Mouse (Mus musculus) v-Abl transformed pro-B cells (cell line): ENCODE measurements around the gene Afap1.

Experiments used
- in situ Hi-C, 2 experiments: fragments of 400-800 bp; cut with MboI; formaldehyde crosslinking; loops; one replicate each; pipeline ENCODE4 v1.15.1; 2025; ENCODE audit not compliant: unreplicated experiment in 2 of 2

Gene Afap1

DNA sequence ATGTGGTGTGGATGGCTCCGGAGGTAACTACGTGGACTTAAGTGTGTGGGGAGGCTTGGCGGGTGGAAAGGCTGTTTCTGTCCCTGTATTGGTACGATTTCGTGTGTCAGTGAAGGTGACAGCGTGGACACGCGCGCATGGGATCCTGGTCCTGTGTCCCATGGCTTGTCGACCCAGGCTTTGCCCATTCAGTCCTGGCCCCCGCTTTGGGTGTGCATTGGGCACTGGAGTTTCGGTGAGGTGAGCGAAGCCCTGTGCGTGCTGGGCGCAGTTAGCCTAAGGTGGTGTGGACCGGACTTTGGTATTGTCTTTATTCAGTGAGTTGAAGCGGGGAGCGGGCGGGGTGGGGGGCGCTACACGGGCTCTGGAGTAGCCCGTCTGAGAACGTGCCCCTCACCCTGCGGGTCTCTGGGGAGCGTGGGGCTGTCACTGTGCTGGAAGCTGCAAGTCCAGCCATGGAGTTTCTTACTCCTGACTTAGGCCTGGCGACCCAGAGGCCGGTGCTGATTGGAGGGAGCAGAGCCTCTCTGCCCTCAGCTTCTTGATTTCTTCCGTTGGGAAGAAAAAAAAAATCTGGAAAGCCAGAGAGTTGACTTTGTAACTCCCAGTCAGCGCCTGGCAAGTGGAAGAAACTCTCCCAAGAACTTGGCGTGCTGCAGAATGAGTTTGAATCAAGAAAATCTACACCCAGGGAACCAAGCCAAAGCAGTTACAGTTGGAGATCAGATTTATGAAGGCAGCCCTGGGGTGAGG lies 1.4 kb downstream of the Afap1 start:
- in situ Hi-C loops, result loop anchor here in 1 of 2 experiments (10.0 kb wide), 1 partner anchor 200 kb away; no protein-coding TSS in a partner anchor

DNA sequence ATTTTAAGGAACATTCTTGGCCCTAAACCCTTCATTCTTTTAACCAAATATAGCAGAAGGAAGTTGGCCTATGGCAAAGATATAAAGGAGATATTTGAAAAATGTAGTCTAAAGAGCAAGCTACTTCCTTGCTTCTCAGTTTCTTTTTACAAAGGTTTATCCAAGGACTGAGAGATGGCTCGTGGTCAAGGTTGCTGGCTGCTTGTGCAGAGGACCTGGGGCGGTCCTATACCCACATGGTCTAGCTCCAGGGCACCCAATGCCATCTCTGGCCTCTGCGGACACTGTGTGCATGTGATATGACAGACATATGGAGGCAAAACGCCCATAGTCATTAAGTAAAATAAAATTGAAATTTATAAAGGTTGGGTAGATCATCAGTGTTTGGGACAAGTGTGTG lies 2.8 kb downstream of the Afap1 start:
- in situ Hi-C loops, result loop anchor here in 1 of 2 experiments (10.0 kb wide), 1 partner anchor 199 kb away; no protein-coding TSS in a partner anchor

- in situ Hi-C loops, result loop anchor here in 1 of 2 experiments (10.0 kb wide), 1 partner anchor 198 kb away; no protein-coding TSS in a partner anchor
Measured at GRCm38 (mm10) chr5:35896556-35896955, 3.4 kb downstream of the Afap1 start.

GRCm38 (mm10) chr5:35897147-35897546 lies 4.0 kb downstream of the Afap1 start:
- in situ Hi-C loops, result loop anchor here in 1 of 2 experiments (10.0 kb wide), 1 partner anchor 198 kb away; no protein-coding TSS in a partner anchor

- in situ Hi-C loops, result loop anchor here in 1 of 2 experiments (10.0 kb wide), 1 partner anchor 197 kb away; no protein-coding TSS in a partner anchor
Measured at GRCm38 (mm10) chr5:35898114-35898513, 5.0 kb downstream of the Afap1 start.

GRCm38 (mm10) chr5:35898994-35899393 lies 5.9 kb downstream of the Afap1 start:
- in situ Hi-C loops, result loop anchor here in 1 of 2 experiments (10.0 kb wide), 1 partner anchor 196 kb away; no protein-coding TSS in a partner anchor

GRCm38 (mm10) chr5:35900401-35901225 lies 7.5 kb downstream of the Afap1 start:
- in situ Hi-C loops, result no loop called here

DNA sequence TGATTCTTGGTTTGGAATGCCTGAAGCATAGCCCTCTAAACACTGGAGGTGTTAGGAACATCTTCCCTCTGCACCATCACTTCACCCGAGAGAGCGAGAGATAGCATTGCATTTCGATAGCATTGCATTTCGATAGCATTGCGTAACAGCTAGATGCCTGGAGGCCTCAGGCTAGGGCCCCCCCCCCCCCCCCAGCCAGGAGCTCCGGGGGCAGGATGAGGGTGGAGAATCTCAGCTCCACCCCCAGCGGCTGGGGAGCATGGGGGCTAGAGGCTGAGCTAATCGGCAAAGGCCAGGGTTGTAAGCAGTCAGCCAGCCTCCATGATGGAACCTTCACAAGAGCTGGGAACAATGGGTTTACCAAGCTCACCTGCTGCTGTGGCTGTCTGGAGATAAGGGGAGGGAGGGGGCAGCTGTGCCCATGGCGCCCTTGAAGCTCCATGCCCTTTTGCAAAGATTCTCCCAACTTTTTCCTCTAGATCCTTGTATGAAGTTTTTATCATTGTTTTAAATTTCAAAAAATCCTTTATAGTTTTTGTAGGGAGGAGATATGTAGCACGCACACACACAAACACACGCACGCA lies 8.2 kb downstream of the Afap1 start:
- in situ Hi-C loops, result no loop called here

DNA sequence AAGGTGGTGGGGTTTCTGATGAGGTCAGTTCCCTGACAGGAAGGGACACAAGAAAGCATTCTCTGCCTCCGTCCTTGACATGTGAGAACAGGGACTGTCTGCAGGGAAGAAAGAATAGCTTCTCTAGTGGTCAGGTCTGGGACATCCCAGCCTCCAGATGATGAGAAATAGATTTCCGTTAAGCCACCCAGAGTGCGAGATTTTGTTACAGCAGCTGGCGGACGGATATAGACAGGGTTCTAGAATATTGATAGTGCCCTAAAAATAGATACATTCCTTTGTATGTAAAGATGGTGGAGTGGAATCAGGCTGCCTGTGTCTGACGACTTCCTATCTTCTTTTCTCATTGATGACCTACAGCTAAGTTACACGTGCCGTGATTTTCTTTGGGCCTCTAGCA lies 10.3 kb downstream of the Afap1 start:
- in situ Hi-C loops, result no loop called here

DNA sequence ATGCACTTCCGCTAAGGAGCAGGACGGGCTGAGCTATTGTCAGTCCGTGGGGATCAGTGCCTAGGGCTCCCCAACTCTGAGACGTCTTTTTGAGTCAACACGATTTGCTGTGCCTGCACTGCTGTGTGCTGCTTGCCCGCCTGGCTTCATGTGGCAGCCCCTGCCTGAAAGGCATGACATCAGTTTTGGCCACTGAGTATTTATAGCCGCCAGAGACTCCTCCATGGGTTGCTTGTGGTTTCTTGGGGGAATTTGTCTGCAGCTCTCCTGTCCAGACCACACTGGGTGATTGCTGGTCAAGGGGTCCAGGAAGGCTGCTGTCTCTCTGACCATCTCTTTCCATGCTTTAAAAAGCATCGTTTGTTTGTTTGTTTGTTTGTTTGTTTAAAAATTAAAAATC lies 12.2 kb downstream of the Afap1 start:
- in situ Hi-C loops, result no loop called here

GRCm38 (mm10) chr5:35907090-35907489 lies 14.0 kb downstream of the Afap1 start:
- in situ Hi-C loops, result no loop called here

DNA sequence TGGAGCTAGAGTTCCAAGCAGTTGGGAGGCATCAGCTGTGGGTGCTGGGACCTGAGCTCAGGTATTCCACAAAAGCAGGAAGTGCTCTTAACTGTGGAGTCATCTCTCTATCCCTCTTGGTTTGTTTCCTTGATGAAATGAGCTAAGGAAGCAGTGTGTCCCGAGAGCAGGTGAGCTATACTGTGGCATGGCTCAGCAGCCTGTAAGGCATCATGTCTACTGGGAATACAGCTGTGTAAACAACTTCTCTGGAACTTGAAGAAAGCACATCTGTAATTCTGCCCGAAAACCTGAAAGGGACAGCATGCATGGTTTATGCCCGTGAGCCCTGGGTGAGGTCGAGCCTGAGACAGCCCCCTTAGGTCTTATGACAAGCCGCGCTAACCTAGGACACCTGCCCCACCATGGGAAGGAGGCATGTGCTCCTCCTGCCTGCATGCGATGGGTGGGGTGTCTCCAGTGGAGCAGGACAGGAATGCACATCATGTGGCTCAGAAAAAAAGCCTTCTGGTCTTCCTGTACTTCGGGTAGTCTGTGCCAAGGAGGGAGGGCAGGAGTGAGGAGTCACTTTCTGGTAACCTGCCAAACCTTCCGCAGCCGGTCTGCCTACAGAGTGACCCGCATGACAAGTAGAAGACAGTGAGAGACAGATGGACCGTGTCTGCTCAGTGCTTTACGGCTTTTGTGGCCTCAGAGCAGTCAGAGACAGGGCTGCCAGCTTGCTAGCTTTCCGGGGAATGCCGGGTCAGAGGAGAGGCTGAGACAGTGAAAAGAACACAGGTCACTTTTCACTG lies 14.7 kb downstream of the Afap1 start:
- in situ Hi-C loops, result no loop called here

- in situ Hi-C loops, result no loop called here
Measured at GRCm38 (mm10) chr5:35908626-35909443, 15.7 kb downstream of the Afap1 start.

- in situ Hi-C loops, result no loop called here
Measured at GRCm38 (mm10) chr5:35915629-35916300, 22.6 kb downstream of the Afap1 start.

DNA sequence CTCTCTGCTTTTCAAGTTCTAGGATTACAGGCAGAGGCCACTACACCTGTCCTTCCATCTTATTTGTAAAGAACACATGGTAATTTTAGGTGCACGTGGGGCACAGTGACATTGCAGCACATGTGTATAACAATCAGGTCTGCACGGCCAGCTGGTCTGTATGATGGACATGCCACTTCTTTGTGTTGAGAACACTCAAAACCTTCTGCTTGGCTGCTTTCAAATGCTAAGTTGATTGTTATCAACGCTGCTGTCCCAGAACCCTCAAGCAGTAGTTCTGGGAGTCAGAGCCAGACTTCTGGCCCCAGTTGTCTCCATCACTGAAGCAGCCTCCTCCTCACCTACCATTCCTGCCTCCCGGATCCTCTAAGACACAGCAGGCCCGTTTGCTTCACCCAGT lies 23.5 kb downstream of the Afap1 start:
- in situ Hi-C loops, result no loop called here

DNA sequence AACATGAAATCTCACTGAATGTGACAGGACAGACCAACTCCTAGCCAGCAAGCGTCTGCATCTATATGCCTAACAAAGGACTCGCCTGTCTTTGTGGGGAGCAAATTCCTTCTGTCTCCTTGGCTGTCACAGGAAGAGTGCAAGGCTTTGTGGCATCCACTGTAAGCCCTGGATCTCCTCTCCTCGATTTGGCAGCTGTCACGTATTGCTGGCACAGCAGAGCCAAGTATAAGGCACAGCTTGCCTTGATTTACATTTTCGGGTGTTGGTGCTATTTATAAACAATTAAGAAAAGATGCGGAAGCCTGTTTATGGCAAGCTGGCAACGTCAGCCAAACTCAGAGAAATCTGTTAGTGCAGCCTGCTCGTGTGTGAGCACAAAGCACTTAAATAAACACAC lies 25.3 kb downstream of the Afap1 start:
- in situ Hi-C loops, result no loop called here

- in situ Hi-C loops, result no loop called here
Measured at GRCm38 (mm10) chr5:35920076-35920475, 27.0 kb downstream of the Afap1 start.

DNA sequence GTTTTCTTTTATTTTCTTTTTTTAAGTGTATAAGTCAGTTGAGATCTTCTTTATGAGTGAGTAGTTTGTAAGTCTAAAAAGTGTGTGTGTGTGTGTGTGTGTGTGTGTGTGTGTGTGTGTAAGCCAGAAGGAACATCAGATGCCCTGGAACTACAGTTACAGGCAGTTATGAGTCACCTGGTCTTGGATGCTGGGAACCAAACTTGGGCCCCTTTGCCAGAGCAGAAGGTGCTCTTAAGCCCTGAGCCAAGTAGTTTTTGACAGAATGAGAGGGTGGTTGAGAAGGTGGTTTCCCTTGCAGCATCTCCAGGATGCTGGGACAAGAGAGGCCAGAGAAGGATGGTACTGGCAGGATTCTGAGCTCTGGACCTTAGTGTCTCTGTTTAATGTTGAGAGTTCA lies 27.4 kb downstream of the Afap1 start:
- in situ Hi-C loops, result no loop called here

DNA sequence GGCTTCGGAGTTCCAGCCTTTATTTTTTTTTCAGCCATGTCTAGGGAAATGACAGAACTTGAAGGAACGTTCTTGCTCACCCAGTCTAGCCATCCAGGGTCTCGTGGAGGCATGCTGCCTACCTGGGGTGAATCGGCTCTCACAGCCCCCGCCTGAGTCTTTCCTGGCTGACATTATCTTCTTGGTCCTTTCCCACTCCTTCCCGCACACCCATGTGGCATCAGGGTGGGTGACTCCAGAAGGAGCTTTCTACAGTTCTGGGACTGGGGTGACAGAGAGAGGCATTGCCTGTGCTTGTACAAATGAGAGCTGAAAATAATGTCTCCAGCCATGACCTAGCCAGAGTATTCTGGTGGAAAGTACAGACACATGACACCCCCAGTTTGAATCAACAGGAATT lies 28.0 kb downstream of the Afap1 start:
- in situ Hi-C loops, result no loop called here
